Mouse (Mus musculus) c-Kit-positive CD71-positive TER-119-positive erythroid progenitor cells, embryonic 14.5 days (primary cell): Measurements from ENCODE around the gene Cldn34d.

ENCODE experiments used
- DNase-seq: peaks from one replicate; pipeline ENCODE4 v3.0.0-alpha.2; 2013; ENCODE audit warnings: low spot score

Cldn34d gene

GRCm38 (mm10) chrX:76602824-76603223, at the start of gene Cldn34d:
Cldn34d (minus strand) TSS chrX:76602924.
- no peak for DNase-seq

GRCm38 (mm10) chrX:76598459-76599206, 4.1 kb downstream of the Cldn34d start:
- DNase-seq: peak; percentile 84
